Mouse (Mus musculus): ENCODE data around the gene Tfdp2.

- TF ChIP-seq CTCF (IDR thresholded peaks at IDR 0.05), result no peak
- no peak for TF ChIP-seq EP300 (IDR thresholded peaks at IDR 0.05)
Measured at GRCm38 (mm10) chr9:96350476-96350875, 154.4 kb downstream of the Tfdp2 start.
